Mouse (Mus musculus) ES-Bruce4 (cell line): ENCODE measurements around the gene Mroh2a. TPM values are rescaled to one million over a fixed set of nuclear protein-coding genes. Genes with fewer than 3 reads are reported as not detected.

Source experiments
- H3K27ac ChIP-seq: 2 replicates; pipeline ENCODE4 v1.5.1; 2012; ENCODE audit warnings: low read length, inconsistent platforms; ENCODE audit not compliant: insufficient read depth
- H3K27me3 ChIP-seq: 2 replicates; pipeline ENCODE4 v1.6.1; 2012; ENCODE audit warnings: mild to moderate bottlenecking, low read length, inconsistent platforms; ENCODE audit not compliant: control insufficient read depth, poor library complexity, insufficient read depth, severe bottlenecking
- H3K36me3 ChIP-seq: 2 replicates; pipeline ENCODE4 v1.6.1; 2012; ENCODE audit warnings: inconsistent platforms, mild to moderate bottlenecking, low read length, moderate library complexity; ENCODE audit not compliant: control insufficient read depth, poor library complexity, insufficient read depth, severe bottlenecking
- H3K4me1 ChIP-seq: one replicate; pipeline ENCODE4 v1.8.1; 2011; ENCODE audit warnings: low read length; ENCODE audit not compliant: control insufficient read depth, insufficient read depth
- H3K4me3 ChIP-seq: 2 replicates; pipeline ENCODE4 v1.5.1; 2011; ENCODE audit warnings: low read depth, mild to moderate bottlenecking, low read length
- H3K9ac ChIP-seq: 2 replicates; pipeline ENCODE4 v1.6.1; 2012; ENCODE audit warnings: low read depth, mild to moderate bottlenecking, inconsistent platforms; ENCODE audit not compliant: poor library complexity, severe bottlenecking
- H3K9me3 ChIP-seq: replicated peaks from 2 replicates; pipeline ENCODE4 v1.6.1; 2012; ENCODE audit warnings: mild to moderate bottlenecking, low read length, inconsistent platforms; ENCODE audit not compliant: control insufficient read depth, poor library complexity, insufficient read depth, severe bottlenecking
- CTCF ChIP-seq: IDR thresholded peaks from one replicate; pipeline ENCODE4 v1.8.1; 2011; ENCODE audit warnings: low read depth, low read length
- EP300 ChIP-seq: IDR thresholded peaks from 2 replicates; pipeline ENCODE4 v1.6.1; 2011; ENCODE audit warnings: low read depth, low read length; ENCODE audit not compliant: insufficient read depth
- POLR2A ChIP-seq: IDR thresholded peaks from one replicate; pipeline ENCODE4 v1.8.1; 2011; ENCODE audit warnings: low read length; ENCODE audit not compliant: insufficient read depth
- polyA plus RNA-seq: library from polyadenylated mRNA; stranded (reverse); fragments of >200 nt; gene quantifications from 2 replicates; pipeline ENCODE4 v1.2.4, GENCODE M21; 2011; ENCODE audit warnings: low read depth; ENCODE audit not compliant: missing spikeins, insufficient read depth, insufficient read length

The Mroh2a gene
- polyA plus RNA-seq, 1 experiment, result not detected

DNA sequence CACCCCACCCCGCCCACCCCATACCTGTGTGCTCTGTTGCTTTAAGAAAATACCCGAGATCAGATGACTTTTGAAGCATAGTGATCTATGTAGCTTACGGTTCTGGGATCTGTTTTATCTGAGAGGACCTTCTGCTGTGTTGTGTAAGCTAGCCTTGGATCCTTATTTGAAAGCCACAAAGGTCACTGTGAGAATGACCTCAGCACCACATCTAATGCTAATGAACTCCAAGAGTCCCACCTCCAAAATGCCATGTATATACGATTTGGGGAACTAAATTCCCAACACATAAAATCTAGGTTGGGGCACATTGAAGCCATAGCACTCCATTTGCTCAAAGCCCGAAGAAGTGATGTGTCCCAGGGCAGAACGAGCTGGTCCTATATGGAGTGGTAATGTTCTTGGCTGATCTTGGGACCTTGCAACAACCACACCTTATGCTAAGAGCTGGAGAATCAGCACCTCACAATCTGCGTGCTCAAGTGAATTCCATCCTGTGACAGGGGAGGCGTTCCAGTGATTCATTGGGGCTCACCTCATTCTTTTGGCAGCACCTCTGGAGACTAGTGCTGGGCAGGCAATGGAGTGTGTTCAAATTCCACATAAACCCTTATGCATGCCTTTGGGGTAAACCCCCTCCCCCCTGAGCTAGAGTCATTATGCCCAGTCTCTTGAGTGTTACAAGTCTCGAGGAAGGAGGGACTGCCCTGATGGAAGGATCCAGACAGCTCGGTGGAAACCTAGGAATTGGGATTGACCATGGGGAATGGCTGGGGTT, 30.3 kb downstream of the Mroh2a start:
- no peaks in the 10 kb centered on the region for H3K9me3 ChIP-seq

DNA sequence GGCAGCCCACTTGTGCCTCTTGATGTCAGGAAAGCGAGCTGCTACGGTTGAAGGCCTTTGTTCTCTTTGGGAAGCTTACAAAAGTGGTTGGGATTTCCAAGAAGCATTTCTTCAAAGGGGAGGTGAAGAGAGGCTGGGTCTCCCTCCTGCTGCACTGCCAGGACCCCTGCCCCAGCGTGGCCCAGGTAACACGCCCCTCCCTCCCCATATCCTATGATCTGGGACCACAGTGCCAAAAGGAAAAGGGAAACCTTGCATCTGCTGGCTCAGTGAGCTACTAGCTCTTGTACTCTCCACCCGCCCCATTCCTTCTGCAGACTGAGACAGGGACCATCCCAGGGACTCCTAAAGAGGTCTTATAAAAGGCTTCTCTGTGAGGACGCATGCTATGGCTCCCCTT, 30.9 kb downstream of the Mroh2a start:
- Histone ChIP-seq H3K4me1 (no peaks in the 10 kb centered on the region), H3K9ac (no peak overlapping the region), H3K9me3 (no peaks in the 10 kb centered on the region), H3K27ac (no peak overlapping the region), H3K4me3 (no peak overlapping the region), H3K36me3 (peaks cover 3% of the 10 kb centered on the region; the same call in 1 of the 2 replicates), H3K27me3 (no peaks in the 10 kb centered on the region)
- no peak for TF ChIP-seq POLR2A
- TF ChIP-seq CTCF, result no peak
- TF ChIP-seq EP300, result no peak

More for the DNA sequence above, 30.3 kb downstream of the Mroh2a start:
- Histone ChIP-seq H3K4me3 (no peak overlapping the region), H3K4me1 (no peaks in the 10 kb centered on the region), H3K27me3 (no peaks in the 10 kb centered on the region), H3K36me3 (no peaks in the 10 kb centered on the region), H3K9ac (no peak overlapping the region), H3K27ac (no peak overlapping the region)
- no peak for TF ChIP-seq EP300
- TF ChIP-seq POLR2A, result no peak
- TF ChIP-seq CTCF, result no peak

DNA sequence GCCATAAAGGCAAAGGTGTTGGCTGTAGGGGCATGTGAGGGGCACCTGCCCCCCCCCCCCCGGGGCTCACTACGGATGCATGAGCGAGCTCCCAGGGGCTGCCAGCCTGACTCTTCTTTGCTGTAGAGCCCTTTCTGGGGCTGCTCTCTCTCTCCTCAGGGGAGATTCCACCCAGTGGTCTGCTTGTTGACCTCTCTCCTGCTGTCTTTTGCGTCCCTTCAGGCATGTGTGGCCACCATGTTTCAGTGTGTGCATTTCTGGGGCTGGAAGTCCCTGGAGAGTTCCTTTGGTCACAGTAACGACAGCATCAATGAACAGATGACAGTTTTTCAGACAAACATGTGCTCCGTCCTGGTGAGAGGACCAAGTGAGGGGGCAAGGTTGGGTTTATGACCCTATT, 31.6 kb downstream of the Mroh2a start:
- no peak for TF ChIP-seq EP300
- no peak for TF ChIP-seq POLR2A
- no peak for TF ChIP-seq CTCF
- Histone ChIP-seq H3K9me3 (no peaks in the 10 kb centered on the region), H3K36me3 (peaks cover 10% of the 10 kb centered on the region), H3K4me3 (no peak overlapping the region), H3K27me3 (no peaks in the 10 kb centered on the region), H3K4me1 (no peaks in the 10 kb centered on the region), H3K27ac (no peak overlapping the region), H3K9ac (no peak overlapping the region)

DNA sequence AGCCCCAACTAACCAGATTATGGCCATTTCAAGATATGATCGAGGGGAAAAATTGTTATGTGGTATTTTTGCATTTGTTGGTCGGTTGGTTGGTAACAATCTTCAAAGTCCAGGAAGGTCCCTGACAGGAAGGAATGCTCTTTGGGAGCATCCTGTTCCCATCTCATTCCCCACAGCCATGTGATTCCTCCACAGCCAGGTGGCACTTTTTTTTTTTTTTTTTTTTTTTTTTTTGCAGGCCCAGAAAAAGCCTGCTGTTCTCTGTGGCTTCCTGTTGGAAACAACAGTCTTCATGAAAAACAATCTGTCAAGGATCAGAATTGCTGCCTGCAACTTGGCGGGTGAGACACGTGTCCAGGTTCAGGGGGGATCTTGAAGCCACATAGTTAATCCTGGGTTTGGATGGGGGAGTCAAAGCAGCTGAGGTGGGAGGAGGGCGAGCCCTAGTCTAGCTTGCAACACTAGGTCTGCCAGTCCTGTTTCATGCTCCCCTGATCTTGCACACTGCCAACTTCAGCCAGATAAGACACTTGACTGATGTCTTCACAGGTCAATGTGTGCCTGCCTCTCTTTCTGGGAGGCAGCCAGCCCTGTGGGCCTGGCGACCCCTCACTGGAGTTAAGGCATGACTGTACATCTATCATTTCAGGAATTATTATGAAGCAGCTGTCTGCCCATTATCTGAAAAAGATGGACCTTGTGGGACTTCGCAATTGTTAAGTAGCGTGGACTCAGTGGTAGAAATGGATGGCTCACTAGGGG, 32.3 kb downstream of the Mroh2a start:
- Histone ChIP-seq H3K4me3 (no peak overlapping the region), H3K9me3 (no peaks in the 10 kb centered on the region), H3K36me3 (peaks cover 17% of the 10 kb centered on the region), H3K9ac (no peak overlapping the region), H3K27me3 (no peaks in the 10 kb centered on the region), H3K27ac (no peak overlapping the region), H3K4me1 (no peaks in the 10 kb centered on the region)
- TF ChIP-seq POLR2A (no peak), CTCF (no peak), EP300 (no peak)

DNA sequence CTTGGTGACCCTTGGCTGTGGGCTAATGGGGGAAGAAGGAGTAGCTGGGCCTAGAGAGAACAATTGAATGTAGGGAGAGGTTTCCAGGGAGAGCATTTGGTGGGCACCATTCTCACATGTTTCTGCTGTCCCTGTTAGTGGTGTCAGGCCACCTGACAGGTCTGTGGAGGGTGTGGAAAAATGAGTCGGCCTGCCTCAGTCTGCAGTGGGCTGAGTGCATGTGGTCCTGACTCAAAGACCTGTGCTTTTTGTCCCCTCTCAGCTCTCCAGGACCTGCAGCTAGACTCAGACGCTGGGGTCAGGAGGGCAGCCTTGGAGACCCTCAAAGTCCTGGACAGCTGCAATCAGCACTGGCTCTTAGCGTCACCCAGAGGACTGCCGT, 32.8 kb downstream of the Mroh2a start:
- Histone ChIP-seq H3K9ac (no peak overlapping the region), H3K27ac (no peak overlapping the region), H3K9me3 (no peaks in the 10 kb centered on the region), H3K36me3 (peaks cover 23% of the 10 kb centered on the region), H3K4me3 (no peak overlapping the region), H3K4me1 (no peaks in the 10 kb centered on the region), H3K27me3 (no peaks in the 10 kb centered on the region)
- TF ChIP-seq POLR2A (no peak), EP300 (no peak), CTCF (no peak)

DNA sequence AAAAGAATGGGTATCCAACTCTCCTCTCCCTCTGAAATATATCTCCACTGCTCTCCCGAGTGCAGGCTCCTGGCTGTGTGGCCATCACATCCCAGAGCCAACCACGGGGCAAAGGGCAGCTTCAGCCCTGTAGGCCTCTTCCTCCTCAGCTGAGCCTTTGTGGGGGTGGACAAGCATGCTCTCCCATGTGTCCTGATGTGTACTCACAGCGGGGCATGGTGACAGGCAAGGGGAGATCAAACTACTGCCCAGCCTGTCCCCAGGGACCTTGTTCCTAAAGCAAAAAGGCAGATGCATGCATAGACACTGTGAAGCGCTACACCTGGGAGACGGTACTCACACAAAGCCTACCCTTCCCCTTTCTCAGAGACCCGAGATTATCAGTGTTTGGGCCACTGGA, 33.3 kb downstream of the Mroh2a start:
- no peak overlapping the region for H3K27ac ChIP-seq
- H3K9me3 ChIP-seq, result no peaks in the 10 kb centered on the region
- H3K36me3 ChIP-seq, result peaks cover 27% of the 10 kb centered on the region
- H3K4me1 ChIP-seq, result no peaks in the 10 kb centered on the region
- H3K4me3 ChIP-seq, result no peak overlapping the region
- no peak overlapping the region for H3K9ac ChIP-seq
- no peaks in the 10 kb centered on the region for H3K27me3 ChIP-seq
- no peak for TF ChIP-seq EP300
- no peak for TF ChIP-seq POLR2A
- TF ChIP-seq CTCF, result no peak
